Mouse (Mus musculus) c-Kit-negative CD71-positive TER-119-positive erythroid progenitor cells, embryonic 14.5 days (primary cell): ENCODE measurements at regions not wholly inside any gene's neighbourhood (a gene's known extent, or its start where the extent isn't known, plus 50 kb on each side); places are given as distances from the start of the nearest gene placed in this dataset.

Experiments used
- DNase-seq: peaks from one replicate; pipeline ENCODE4 v3.0.0-alpha.2; 2013; ENCODE audit warnings: low read depth, low spot score

- DNase-seq: no peak
These were observed 635.3 kb downstream of the Insc start for GRCm38 (mm10) chr7:115378836-115379235.

- DNase-seq: no peak
These were observed 636.1 kb downstream of the Insc start for GRCm38 (mm10) chr7:115379600-115379999.

DNA sequence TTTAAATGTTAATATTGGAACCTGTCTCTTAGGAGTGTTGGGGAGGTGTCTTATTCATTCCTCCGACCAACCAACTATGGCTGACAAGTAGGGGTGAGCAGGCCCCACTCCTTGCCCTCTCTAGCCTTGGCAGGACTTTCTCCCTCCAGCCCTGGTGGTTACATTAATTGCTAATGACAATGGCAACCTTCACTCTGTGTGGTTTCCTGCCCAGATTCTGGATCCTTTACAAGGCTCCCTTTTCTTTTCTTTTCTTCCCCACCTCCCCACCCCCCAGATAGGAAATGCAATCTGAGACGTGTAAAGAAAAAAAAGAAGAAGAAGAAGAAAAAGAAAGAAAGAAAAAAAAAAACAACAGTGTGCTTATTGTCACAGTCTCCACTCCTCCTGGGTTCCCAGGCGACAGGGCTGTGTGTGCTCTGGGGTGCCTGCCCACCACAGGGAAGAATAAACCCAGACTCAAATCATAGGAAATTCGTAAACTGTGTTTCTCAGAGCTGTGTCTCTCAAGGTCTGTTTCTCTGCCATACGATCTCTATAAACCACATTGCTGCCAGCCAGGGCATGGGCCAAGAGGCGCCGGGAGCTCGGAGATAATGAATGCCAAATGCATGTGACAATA, 637.6 kb downstream of the Insc start:
- DNase-seq: no peak

- DNase-seq: no peak
These were observed 639.4 kb downstream of the Insc start for GRCm38 (mm10) chr7:115382876-115383275.

DNA sequence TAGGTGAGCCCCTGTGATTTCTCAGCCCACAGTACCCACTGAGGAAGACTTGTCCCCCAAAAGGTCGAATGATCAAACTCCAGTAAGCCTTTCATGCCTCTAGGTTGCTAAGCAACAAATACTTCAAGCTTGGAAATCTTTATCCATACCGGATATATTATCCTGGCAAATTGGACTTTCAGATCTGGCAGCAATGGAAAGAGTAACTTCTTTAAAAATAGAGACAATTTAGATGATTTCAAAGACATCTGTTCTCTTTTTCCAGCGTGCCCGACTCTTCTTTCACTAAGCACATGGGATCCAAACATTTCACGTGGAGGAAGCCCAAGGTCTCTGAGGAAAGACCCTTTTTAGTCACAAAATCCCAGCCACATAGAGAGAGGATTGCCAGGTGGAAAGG, 645.4 kb downstream of the Insc start:
- no peak for DNase-seq

DNA sequence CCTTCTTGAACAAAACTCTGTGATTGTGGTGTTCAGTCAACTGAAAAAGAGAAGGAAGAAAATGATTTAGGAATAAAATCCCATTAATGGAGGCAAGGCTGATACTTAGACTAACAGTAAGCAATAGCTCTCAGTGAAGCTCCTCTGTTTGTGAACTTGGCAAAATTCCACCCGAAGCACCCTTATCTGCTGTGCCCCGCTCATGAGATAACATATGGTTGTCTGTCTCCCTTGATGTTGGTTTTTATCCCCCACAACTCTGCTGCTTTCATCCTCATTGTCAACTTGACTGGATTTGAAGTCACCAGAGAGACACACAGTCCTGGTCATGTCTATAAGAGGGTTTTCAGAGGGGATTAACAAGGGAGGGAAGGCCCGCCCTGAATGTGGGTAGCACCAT, 646.1 kb downstream of the Sox6 start:
- DNase-seq: no peak

DNA sequence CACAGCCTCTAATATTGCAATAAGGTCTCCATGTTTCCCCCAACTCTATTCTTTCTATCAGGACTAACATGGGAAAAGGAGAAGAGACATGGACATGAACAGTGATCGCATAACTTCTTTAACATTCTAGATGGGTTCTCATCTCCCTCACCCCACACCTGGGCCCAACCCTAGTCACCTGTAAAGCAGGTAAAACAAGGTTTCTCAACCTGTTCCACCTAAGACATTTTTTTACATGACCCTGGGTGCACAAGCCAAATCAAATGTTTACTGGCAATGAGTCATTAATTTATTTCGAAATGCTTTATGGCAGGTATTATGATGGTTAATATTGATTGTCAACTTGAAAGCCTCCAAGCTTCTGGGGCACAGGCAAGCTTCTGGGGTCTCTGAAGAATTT, 640.4 kb downstream of the Sox6 start:
- no peak for DNase-seq

- no peak for DNase-seq
These were observed 639.1 kb downstream of the Sox6 start for GRCm38 (mm10) chr7:115399461-115399860.

DNA sequence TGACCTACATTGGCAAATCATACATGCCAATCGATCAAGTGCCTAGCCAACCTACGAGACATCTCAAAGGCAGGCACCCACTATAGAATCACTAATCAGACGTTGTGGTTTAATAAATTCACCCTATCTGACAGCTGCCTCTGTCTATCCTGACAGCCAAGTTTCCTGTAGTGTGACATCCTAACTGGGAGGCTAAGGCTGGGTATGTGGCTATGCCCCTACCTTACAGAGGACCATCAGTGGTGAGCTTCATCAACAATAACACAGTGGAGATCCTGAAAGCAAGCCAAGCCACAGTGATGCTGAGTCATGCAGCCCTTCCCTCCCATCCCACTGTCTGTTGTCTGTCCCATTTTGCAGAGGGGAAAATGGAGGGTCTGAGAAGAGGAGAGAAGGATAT, 630.7 kb downstream of the Sox6 start:
- DNase-seq: no peak

DNA sequence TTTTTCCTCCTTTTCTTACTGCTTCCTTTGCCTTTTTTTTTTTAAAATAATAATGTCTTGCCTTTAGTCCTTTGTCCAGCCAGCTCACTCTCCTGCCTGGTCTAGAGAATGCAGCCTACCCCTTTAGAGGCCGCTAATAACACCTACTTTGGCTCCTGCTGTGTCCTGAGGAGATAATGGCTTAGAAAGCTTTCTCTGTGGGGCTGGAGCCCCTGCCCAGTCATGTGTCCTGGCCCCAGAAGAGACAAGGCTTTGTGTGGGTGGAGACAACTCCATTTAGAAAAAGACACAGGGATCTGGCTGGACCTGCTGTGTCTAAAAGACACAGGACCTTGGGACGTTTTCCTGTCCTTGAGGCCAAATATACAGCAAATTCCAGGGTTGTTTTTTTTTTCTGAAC, 629.7 kb downstream of the Sox6 start:
- DNase-seq: no peak

- DNase-seq: no peak
These were observed 627.9 kb downstream of the Sox6 start for GRCm38 (mm10) chr7:115410501-115411230.

- DNase-seq: no peak
These were observed 627.1 kb downstream of the Sox6 start for GRCm38 (mm10) chr7:115411456-115411855.

- no peak for DNase-seq
These were observed 623.4 kb downstream of the Sox6 start for GRCm38 (mm10) chr7:115415147-115415561.
